Mouse (Mus musculus): ENCODE results near the gene Nox1.
"Not testable (repeated sequence)": the region's sequence is repeated elsewhere in the genome, so short reads cannot be mapped to it uniquely, and the experiment has no call there.

Nox1 gene

DNA sequence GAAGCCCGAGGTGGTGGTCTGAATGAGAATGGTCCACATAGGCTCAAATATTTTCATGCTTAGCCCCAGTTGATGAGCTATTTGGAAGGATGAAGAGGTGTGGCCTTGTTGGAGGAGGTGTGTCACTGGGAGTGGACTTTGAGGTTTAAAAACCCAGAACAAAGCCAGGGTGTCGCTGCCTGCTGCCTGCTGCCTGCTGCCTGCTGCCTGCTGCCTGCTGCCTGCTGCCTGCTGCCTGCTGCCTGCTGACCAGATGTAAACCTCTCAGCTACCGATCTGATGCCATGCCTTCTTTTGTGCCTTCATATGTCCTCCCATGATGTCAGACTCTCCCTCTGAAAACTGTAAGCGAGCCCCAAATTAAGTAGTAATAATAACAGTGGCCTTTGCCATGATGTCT is at the start of gene Nox1:
Gene Nox1 (minus strand): TSS at position 101 of the 400 bp plus-strand sequence.
- no peak for DNase-seq

DNA sequence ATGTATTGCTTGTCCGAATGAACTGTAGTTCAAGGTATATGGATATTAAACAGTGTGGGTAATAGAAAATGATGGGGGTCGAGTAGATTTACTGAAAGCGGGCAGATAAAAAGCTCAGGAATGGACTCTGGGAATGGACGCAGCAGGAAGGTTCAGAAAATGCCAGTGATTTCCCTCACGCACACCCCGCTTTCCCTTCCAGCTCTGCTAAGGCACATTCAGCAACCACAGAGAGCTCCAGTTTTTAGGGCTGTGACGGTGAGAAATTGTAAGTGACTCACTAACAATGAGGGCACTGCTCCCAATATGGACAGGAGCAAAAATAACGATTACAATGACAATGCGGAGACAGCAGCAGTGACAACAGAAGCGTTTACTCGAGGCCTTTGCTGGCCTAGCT is 40.4 kb upstream of the Nox1 start:
- DNase-seq, result no peak

DNA sequence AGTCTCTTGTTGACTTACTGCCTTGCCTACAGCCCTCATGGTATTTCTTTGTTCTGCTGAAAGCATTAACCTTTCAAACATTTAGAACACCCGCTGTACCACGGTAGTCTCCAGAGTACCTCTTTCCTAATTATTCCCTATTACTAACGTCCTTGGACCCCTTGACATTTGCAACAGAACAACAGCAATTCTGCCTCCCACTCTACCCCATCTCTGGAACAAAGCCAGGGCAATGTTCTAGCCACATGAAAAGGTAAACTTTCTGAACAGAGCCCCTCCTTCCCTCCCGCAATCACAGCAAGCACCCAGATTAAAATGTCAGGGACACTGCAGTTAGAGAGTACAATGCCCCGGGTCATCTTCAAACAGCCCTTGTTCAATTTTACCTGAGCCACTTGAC is 39.4 kb upstream of the Nox1 start:
- DNase-seq, result no peak

DNA sequence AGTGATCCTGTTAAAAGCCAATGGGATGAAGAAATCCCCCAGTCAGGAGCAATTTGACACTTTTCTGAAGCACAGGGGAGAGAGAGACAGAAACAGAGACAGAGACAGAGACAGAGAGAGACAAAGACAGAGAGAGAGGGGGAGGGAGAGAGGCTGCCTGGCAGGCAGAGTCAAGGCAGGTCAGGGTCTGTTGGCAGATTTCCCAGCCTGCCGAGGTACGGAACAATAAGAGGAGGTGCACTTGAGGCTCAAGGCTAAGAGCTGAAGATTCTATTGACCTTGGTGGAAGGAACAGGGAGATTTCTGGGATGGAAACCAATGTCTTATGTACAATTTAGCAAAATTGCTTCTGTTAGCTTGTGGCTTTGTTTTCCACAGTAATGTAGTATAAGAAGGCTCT is 26.4 kb upstream of the Nox1 start:
- DNase-seq, result no peak

DNA sequence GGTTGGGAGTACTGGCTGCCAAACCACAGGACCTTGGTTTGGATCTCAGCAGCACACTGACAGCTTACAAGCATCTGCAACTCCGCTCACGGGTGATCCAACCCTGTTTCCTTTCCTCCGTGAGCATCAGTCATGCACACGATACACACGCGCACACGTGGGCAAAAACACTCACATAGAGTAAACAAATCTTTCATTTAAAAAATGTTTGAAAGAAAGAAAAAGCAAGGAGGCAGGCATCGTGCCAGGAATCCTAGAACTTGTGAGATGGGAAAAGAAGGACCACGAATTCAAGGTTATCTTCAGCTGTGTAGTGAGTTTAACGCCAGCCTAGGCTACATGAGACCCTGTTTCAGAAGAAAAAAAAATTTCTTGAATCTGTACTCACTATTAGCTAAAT is 24.2 kb upstream of the Nox1 start:
- DNase-seq, result no peak

DNA sequence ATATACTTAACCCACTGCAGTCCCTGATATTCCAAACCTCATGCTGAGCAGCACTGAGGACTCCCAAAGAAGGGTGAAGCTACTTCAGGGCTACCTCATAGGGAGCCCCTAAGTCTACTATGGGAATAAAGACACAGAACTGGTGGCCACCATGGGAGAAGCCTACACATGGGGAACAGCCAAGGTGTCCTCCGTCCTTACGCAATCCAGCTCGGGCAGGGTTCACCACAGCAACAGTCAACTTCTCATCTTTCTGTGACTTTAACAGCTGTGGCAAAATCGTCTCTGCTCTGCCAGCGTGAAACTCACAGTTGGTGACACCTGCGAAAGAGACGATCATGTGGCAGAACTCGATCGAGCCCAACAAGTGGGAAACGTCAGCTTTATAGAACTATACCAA is 16.5 kb upstream of the Nox1 start:
- DNase-seq, result no peak

DNA sequence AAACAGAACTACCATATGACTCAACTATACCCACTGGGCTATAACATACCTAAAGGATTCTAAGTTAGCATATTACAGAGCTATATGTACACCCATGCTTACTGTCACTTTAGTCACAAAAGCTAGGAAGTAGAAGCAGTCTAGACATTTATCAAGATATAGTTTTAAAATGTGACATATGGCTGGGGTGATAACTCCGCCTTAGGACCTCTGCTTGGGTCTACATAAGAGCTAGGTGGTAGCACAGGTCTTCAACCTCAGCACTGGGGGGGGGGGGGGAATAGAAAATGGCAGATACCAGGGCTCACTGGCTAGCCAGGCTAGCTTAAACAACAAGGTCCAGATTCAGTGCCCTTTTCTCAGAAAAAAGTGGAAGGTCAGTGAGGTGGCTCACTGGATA is 11.3 kb upstream of the Nox1 start:
- no peak for DNase-seq

DNA sequence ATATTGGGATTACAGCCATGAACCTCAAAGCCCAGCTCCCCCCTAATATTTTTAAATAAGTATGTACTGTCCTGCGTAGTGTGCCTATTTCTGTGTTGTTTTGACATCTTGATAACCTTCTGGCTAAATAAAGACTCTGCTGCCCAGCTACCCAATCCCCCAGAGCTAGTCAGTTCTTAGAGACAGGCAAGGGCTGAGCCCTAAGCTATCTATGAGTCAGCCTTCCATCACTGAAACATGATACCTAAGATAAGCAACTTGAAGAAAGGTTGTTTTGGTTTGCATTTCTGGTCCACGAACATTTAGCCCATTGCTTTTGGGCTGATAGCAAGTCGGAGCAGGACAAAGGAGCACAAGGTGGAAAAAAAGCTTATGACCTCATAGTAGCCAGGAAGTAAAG is 1.1 kb downstream of the Nox1 start:
- DNase-seq, result no peak

DNA sequence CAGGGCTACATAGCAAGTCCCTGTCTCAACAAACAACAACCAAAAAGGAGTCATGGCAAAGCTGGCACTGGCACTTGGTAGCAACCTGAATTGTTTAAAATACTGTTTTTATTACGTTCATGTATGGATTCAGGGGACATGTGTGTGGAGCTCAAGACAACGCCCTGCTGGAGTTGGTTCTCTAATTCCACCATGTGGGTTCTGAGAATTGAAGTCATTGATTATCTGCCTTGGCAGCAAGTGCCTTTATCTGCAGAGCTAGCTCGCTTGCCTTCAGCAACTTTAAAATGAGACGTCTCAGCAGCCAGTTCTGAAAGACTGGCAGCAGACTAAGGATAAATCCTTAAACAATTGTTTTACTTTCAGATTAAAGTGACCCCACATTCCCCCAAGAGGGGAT is 3.6 kb downstream of the Nox1 start:
- DNase-seq, result no peak

DNA sequence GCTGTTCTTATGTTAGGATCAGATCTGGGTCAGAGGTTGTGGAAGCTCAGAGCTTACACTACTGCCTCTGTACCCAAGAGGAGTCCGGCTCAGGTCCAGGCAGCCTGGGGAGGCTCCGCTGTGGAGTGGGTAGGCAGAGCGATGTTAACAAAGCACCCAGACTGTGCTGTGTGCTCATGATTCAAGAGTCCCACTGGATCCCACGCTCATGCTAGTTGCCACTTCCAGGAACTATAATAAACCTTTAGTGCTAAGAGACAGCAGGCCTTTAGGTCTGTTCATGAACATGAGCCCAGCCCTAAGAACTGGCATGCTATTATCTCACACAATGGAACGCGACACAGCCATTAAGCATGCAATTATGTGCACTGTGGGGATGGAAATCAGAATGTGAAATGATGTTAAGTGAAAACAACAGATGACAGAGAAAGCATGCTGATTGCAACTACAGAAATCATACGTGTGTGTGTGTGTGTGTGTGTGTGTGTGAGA is 10.6 kb downstream of the Nox1 start:
- DNase-seq, result no peak

DNA sequence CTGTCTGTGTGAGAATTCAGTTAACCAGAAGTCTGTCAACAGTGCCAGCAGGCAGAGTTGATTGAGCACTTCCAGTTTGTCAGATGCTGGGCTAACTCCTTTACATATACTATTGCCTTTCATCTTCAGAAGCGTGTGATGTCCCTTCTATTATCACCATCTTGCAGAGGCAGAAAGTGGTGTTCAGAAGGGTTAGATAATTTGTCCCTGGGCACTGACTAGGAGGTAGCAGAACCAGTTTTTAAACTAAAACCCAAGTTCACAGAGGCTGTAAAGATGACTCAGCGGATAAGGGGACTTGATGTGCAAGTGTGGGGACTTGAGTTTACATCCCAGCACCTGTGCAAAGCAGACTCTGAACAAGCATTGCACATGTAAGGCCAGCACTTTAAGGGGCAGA is 13.3 kb downstream of the Nox1 start:
- DNase-seq, result no peak

DNA sequence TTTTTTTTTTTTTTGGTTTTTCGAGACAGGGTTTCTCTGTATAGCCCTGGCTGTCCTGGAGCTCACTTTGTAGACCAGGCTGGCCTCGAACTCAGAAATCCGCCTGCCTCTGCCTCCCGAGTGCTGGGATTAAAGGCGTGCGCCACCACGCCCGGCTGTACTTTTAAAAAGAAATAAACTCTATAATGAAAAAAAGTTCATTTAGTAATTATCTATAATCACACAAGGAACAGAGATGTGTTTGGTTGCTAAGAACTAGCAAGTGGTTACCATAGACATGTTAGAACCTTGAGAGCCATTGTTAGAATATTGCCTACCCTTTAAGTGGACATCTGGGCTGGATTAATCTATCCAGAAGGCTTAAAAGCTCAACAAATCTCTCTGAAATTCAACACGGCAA is 34.6 kb downstream of the Nox1 start, which contains the start of gene Arl13a:
Gene Arl13a (plus strand): TSS at position 301 of the 400 bp plus-strand sequence.
- not testable (repeated sequence) for DNase-seq

DNA sequence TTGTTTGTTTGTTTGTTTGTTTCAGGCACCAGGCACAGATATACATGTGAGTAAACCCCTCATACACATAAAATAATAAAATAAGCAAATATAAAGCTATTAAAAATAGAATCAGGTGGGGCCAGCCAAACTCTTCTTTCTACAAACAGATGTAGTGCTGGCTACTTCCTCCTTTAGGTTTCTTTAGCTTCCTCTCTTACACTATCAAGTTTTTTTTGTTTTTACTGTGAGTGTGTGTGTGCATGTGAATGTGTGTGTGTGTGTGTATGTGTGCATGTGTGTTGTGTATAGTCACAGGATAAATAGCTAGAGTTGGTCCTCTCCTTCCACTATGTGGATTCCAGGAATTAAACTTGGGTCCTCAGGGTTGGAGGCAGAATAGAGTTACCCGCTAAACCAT is 47.1 kb downstream of the Nox1 start:
- no peak for DNase-seq

DNA sequence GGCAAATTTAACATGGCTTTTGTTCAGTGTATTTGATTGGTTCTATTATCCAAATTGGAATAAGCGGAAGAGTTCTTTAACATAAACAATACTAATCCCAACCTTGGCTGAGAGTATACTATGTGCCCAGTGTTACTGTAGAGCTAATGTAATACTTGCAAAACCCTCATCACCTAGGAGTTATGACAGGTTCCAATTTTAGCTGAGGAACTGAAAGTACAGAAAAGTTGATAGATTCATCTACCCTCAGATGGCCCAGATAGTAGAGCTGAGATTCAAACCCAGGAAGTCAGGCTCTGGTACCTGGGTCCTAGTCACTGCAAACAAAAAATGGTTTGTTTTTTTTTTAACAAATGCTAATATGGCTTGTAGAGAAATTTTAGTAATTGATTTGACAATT is 51.2 kb downstream of the Nox1 start:
- no peak for DNase-seq

DNA sequence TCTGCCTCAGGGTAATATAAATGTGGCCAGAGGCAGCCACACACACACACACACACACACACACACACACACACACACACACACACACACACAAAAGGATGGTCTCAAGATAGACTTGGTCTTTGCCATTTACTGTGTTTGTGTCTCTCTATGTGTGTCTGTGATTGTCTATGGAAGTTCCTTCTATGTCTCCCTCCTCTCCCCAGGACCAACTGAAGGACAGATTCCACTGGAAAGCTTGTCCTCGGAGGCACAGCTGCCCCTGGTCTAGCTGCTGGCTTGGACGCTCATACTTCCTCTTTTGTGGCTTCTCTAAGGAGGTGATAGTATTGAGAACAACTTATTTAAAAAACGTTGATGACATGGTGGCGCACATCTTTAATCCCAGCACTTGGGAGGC is 58.3 kb downstream of the Nox1 start:
- no peak for DNase-seq

DNA sequence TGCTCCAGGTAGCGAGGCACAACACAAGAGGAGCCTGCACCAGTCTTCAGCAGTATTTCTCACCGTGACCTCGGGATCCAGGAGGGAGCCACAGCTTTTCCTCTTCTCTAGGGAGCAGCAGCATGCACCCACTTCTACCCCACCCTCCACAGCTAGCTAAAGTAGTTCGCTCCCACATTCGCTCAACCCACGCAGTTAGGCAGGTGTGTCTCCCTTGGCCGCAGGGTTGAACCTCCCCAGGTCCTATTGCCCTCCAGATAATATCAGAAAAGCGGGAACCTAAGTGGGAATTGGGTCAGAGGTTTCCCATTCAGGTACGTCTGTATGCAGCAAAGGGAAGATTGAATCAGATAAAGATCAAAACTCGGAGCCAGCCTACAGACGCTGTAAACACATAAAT is 58.9 kb downstream of the Nox1 start:
- peak; percentile 51 to 58 for DNase-seq

DNA sequence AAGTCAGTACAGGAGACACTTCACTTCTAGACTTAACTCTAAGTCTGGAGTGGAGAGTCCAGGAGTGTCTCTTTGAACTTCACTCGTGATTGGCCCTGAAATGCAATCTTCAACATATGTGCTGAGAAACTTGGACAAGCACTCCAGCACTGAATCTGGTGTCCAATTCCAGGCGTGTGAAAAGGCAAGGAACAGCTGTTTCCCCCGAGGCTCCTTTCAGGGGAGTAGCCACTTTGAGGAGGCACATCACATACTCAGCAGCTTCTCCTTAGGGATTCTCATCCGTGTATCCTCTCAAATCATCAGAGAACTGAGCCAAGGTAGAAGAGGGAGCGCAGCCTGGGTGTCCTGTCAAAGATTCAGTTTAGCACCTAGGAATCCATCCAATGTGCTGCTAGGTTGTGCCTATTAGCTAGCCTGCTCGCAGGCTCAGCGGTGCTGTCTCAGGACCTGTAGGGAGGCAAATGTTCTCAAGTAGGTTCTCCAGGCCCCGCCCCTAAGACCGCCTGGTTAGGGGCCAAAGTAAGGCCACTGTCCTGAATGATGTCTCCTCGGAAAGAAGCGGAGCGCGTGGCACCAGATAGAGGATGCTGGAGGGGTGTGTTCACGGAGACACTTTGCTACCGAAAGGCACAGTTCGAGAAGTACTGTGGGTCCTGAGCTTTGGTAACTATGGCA is 59.6 kb downstream of the Nox1 start, which contains the start of gene Xkrx:
Gene Xkrx (minus strand): TSS at position 34 of the 678 bp plus-strand sequence.
- DNase-seq, result peak; percentile 29 to 45

DNA sequence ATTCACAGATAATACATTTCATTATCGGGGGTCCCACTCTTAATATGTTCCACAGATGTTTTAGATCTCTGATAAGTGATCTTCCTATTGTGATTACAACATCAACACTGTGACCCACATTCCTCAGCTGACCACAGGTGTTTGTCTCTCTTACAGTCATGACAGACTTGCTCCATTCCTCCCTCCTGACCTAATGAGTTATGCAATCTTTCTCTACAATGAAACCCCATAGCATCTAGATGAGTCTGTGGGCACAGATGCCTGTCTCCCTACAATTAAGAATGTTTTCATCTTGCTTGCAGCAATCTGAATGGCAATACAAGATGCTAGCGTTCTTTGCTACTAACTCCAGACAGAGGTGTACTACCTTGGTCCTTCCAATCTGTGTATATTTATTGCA is 61.3 kb downstream of the Nox1 start:
- no peak for DNase-seq

DNA sequence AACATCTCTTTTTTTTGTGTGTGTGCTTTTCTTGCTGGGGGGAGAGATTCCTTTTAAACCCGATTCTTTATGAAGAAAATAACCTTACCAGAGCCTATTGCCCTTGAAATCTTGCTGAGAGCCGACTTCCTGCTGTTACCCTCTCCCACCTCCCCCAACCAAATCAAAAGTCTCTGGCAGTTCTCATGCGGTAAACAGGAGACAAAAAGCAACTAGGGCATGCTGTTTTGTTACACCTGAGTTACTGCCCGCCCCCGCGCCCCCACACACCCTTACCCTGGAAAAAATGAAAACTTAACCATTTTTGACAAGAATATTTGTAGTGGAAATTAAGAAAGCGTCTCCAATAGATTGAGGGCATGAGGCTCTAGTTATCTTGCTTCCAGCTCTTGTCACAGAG is 63.6 kb downstream of the Nox1 start:
- peak; percentile 40 to 61 for DNase-seq

DNA sequence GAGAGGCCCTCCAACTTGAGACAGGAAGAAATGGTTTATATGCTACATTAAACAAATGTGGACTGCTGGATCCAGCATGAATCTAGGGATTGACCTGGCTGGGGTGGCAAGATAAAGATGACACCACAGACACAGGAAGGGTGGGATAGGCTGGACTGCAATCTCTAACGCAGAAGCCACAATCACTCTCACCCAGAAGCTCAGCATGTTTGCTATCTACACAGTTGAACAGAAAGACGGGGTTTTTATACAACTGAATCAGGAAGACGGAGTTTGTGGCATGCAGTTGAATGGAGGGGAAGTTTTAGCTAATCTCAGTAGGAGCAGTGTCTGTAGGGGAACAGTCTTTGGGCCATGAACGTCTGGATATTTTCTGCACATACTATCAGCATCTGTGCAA is 79.8 kb downstream of the Nox1 start:
- DNase-seq, result no peak

DNA sequence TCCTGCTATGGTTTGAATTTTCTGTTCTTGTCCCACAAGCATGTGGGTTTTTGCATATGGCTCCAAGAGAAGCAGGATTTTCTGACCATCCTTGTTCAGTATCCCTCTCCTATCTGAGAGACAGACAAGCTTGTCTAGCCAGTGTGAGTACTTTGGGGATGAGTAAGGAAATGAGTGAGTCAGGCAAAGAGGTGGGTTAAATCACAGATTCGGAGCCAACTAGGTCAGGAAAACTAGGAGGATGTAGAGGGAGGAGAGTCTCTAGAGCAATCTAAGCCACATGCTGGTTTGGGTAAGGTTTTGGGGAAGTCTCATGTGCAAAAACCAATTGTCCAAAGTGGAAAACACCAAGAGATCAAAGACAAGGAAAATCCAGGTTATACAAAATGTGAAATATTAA is 80.2 kb downstream of the Nox1 start:
- no peak for DNase-seq

DNA sequence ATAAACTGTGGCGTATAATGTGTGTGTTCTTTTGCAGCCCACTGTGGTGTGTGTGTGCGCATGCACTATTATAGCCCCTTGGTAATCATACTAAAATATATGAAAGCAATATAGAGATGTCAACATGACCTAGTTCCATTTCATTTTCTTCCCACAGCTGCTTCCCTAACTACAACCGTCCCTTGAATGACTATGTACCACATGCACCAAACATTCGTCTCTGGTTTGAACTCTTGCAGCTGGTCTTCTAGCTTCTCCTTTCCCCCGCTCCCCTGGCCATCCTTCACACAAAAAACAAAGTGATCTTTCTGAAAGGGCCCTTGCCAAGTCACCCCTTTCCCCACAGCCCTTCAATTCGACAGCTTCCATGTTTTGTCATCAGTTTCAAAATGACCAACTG is 81.7 kb downstream of the Nox1 start:
- DNase-seq, result peak in 1 of 2 experiments; percentile 11

DNA sequence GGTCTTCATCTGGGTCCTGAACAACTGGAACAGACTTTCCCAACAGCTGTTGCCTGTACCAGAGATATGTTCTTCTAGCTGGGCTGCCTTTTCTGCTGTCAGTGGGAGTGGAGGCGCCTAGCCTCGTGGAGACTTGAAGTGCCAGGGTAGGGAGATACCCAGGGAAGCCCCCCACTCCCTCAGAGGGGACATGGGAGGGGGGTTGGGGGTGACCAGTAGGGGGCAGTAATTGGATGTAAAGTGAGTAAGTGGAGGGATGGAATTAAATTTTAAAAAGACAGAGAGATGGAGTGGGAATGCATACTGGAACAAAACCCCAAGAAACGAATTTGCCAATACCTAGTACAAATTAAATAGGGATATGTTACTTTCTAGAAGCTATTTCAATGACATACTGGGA is 87.9 kb downstream of the Nox1 start:
- peak; percentile 22 to 44 for DNase-seq

DNA sequence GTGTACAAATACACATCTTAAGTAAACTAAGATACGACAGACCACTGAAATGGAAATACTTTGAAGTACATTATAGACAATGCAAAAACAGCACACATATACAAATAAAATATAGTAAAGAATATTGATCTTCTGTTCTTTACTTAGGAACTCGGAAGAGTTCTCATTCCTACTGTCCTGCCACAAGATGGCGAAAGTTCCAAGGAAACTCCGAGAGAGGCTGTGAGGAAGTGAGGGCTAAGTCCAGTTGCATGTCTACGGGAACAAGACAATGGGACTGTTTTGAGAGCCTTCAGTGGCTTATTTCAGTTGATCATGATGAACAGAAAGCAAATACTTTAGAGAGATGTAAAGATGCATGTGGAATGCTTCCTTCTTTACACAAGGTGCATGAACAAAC is 89.5 kb downstream of the Nox1 start:
- DNase-seq, result no peak

DNA sequence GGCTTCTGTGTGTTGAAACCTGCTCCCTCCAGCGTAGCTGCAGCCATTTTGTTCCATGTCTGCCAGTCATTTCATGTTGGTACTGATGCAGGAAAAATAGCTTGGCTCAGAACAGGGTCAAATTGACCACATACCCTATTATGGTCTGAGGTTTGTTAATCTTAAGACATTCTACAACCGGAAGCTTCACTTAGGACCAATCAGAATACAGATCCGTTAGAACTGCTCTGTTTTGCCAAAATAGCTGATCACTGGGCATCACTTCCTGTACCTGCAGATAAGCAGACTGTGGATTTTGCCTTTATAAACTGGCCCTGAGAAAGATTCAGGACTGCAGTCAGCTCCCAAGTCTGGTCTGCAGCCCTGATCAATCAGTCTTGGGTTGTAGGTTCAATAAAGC is 93.2 kb downstream of the Nox1 start:
- no peak for DNase-seq

Measured in thymus, postnatal 36 days (tissue).